Mouse (Mus musculus) brain, embryonic 14.5 days (tissue): ENCODE measurements at regions not wholly inside any gene's neighbourhood (a gene's known extent, or its start where the extent isn't known, plus 50 kb on each side); places are given as distances from the start of the nearest gene placed in this dataset.

Experiments
- CTCF ChIP-seq: fragments of 200-500 bp; IDR thresholded peaks from 2 replicates; pipeline ENCODE4 v1.5.1; 2012; ENCODE audit warnings: inconsistent platforms, mild to moderate bottlenecking, moderate library complexity, borderline replicate concordance; ENCODE audit not compliant: insufficient read depth, insufficient read length; ENCODE audit errors: extremely low read depth
- POLR2A ChIP-seq: fragments of 200-500 bp; IDR thresholded peaks from 2 replicates; pipeline ENCODE4 v1.6.1; 2012; ENCODE audit warnings: mild to moderate bottlenecking, inconsistent platforms, borderline replicate concordance; ENCODE audit not compliant: poor library complexity, insufficient read depth, insufficient read length, severe bottlenecking; ENCODE audit errors: extremely low read depth

DNA sequence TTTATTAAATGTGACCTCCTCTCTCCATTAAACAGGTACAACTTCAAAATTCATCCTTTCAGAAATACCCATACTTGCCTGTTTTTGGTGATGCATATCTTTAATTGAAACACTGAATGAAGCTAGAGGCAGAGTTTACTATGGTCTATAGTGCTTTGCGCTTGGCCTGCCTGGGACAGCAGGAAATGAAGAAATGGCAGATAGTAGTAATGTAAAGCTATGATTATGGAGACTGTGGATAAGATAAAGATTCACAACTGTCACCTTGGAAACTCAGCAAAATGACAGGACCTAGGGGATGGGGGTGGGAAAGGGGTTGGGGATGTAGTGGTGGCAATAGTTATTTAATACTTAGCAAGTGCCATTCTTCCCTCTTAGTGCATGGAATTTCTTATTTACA lies 352.7 kb upstream of the Mgat4c start:
- no peak for TF ChIP-seq POLR2A
- TF ChIP-seq CTCF, result no peak
